In the genomic region with DNA sequence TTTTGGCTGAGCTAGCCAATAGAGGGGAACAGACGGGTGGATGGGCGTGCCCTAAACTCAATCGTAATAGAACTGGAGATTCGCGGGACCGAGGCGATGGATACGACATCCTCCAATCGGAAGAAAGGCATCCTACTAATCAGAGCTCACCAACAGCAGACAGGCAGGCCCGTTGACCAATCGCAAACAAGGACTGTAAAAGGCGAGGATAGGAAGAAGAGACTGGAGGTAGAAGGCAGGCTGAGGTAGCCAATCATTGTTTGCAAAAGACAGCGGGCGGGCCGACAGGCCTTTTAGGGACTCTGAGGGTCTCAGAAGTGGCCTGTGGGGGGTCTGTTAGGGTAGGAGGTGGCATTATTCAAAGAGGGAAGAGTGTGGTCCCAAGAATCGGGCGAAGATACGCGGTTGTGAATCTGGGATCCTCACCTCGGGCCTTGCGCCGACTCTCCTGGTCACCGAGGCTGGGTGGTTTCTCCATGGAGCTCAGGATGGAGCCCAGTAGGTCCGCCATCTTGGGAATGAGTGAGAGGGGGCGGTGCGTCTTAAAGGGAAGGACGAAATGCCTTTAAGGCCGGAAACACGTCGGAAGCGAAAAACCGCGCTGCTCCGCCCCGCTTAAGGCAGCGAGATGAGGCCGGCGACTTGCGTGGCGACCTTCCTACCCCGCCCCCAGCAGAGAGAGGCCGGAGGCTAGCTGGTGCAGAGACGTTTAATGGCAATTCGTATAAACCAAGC, we compare ENCODE assay signal across 8 mouse cellular contexts. TPM values are rescaled to one million over a fixed set of nuclear protein-coding genes. Genes with fewer than 3 reads are reported as not detected.
DNase-seq lines count a peak whose midpoint lies in the region; ATAC-seq lines count a peak whose summit lies in the region.

A gene (minus strand): TSS at position 646 of the 735 bp plus-strand sequence.

- H3K4me1 ChIP-seq in brown adipose tissue, adult 24 weeks (ENCODE audit: control insufficient read depth, insufficient read depth, insufficient read length, low read length) = no peaks in the 10 kb centered on the region
- peaks cover 49% of the 10 kb centered on the region for H3K4me1 ChIP-seq in heart, embryonic 13.5 days
- peaks cover 42% of the 10 kb centered on the region for H3K4me1 ChIP-seq in liver, embryonic 12.5 days
- H3K4me1 ChIP-seq in stomach, embryonic 15.5 days = peaks cover 22% of the 10 kb centered on the region

- H3K27ac ChIP-seq in brown adipose tissue, adult 24 weeks (replicated peaks; ENCODE audit: low read depth, low read length) = peak within 1 kb of the TSS; percentile 88
- peak within 1 kb of the TSS; percentile 98 for H3K27ac ChIP-seq in heart, embryonic 13.5 days (replicated peaks)
- peak within 1 kb of the TSS; percentile 95 for H3K27ac ChIP-seq in liver, embryonic 12.5 days
- peak within 1 kb of the TSS; percentile 99 for H3K27ac ChIP-seq in stomach, embryonic 15.5 days

- peak within 1 kb of the TSS; percentile 74 for H3K4me3 ChIP-seq in brown adipose tissue, adult 24 weeks (ENCODE audit: insufficient read depth, low read depth, low read length)
- peak within 1 kb of the TSS; percentile 75 for H3K4me3 ChIP-seq in heart, embryonic 13.5 days
- H3K4me3 ChIP-seq in liver, embryonic 12.5 days = peak within 1 kb of the TSS; percentile 76
- H3K4me3 ChIP-seq in stomach, embryonic 15.5 days (replicated peaks) = peak within 1 kb of the TSS; percentile 62

- peak within 1 kb of the TSS; percentile 93 for H3K9ac ChIP-seq in heart, embryonic 13.5 days
- H3K9ac ChIP-seq in liver, embryonic 12.5 days = peak within 1 kb of the TSS; percentile 92
- peak within 1 kb of the TSS; percentile 45 for H3K9ac ChIP-seq in stomach, embryonic 15.5 days

- DNase-seq in CD4-positive, CD25-positive, alpha-beta regulatory T cell, adult 2 months (ENCODE audit: low read depth, low spot score) = peak; percentile 98
- peak; percentile 98 for DNase-seq in fat pad, adult 2 months (ENCODE audit: extremely low read depth, low read depth, low spot score)
- DNase-seq in kidney, postnatal 10 days = peak; percentile 98
- peak; percentile 93 to 95 for DNase-seq in natural killer cell, adult 2 months (ENCODE audit: low spot score in 2 of 2)

- peak; percentile 91 for ATAC-seq in heart, embryonic 13.5 days (ENCODE audit: extremely low read depth, insufficient number of reproducible peaks, low FRiP score, low TSS enrichment)
- ATAC-seq in liver, embryonic 12.5 days = peak; percentile 91
- peak; percentile 96 for ATAC-seq in stomach, embryonic 15.5 days (ENCODE audit: insufficient read depth, low FRiP score, low read depth)

- no peaks in the 10 kb centered on the region for H3K9me3 ChIP-seq in heart, embryonic 13.5 days
- H3K9me3 ChIP-seq in liver, embryonic 12.5 days (replicated peaks) = no peaks in the 10 kb centered on the region
- H3K9me3 ChIP-seq in stomach, embryonic 15.5 days = no peaks in the 10 kb centered on the region

- H3K36me3 ChIP-seq in heart, embryonic 13.5 days = peaks cover 62% of the 10 kb centered on the region
- peaks cover 42% of the 10 kb centered on the region for H3K36me3 ChIP-seq in liver, embryonic 12.5 days
- H3K36me3 ChIP-seq in stomach, embryonic 15.5 days = peaks cover 21% of the 10 kb centered on the region

- peak within 1 kb of the TSS; percentile 91 for H3K4me2 ChIP-seq in heart, embryonic 13.5 days
- H3K4me2 ChIP-seq in liver, embryonic 12.5 days = peak within 1 kb of the TSS; percentile 98
- peak within 1 kb of the TSS; percentile 80 for H3K4me2 ChIP-seq in stomach, embryonic 15.5 days

- WGBS in heart, embryonic 13.5 days = under 1% methylated on average over 44 of the region's 44 CpGs
- under 1% methylated on average over 44 of the region's 44 CpGs for WGBS in liver, embryonic 12.5 days (ENCODE audit: insufficient replicate concordance)
- under 1% methylated on average over 44 of the region's 44 CpGs for WGBS in stomach, embryonic 15.5 days

- H3K27me3 ChIP-seq in heart, embryonic 13.5 days (replicated peaks) = no peaks in the 10 kb centered on the region
- H3K27me3 ChIP-seq in liver, embryonic 12.5 days (replicated peaks) = no peaks in the 10 kb centered on the region
- H3K27me3 ChIP-seq in stomach, embryonic 15.5 days (replicated peaks) = no peaks in the 10 kb centered on the region

RNA-seq across cellular contexts. Expression of the gene that starts here (rescaled TPM):
- 74.7 and 107 TPM in 2 replicates for polyA plus RNA-seq in brown adipose tissue, adult 24 weeks (2012; ENCODE audit: insufficient read depth, insufficient read length, missing spikeins)
- polyA plus RNA-seq in heart, embryonic 13.5 days (2015; fragmentation: Nextera tagmentation; extraction: Ambion mirVana) = 175 and 206 TPM in 2 replicates
- polyA plus RNA-seq in liver, embryonic 12.5 days (2016; fragmentation: Nextera tagmentation; extraction: Ambion mirVana) = 76.8 and 84.5 TPM in 2 replicates
- polyA plus RNA-seq in stomach, embryonic 15.5 days (2015; fragmentation: Nextera tagmentation; extraction: Ambion mirVana) = 152 and 156 TPM in 2 replicates

Comparison
In these comparisons a context has a peak if more than half of its experiments do, and no peak if none do; other contexts are left out.
1. Peak in every context shown above with its lines: DNase-seq, ATAC-seq, H3K4me3 ChIP-seq and H3K27ac ChIP-seq.